Mouse (Mus musculus) ovary, postnatal 10 days (tissue): ENCODE measurements around the gene Adgrf3.
"Not testable (repeated sequence)": the region's sequence is repeated elsewhere in the genome, so short reads cannot be mapped to it uniquely, and the experiment has no call there.

Experiments
- DNase-seq: peaks from one replicate; pipeline ENCODE4 v3.0.0; 2022; ENCODE audit warnings: low spot score

The Adgrf3 gene

GRCm38 (mm10) chr5:30205493-30205892 is at the start of gene Adgrf3:
TSS of gene Adgrf3 (minus strand) at chr5:30205722.
- DNase-seq, result no peak

GRCm38 (mm10) chr5:30247666-30248065 is 42.1 kb upstream of the Adgrf3 start:
- no peak for DNase-seq

DNA sequence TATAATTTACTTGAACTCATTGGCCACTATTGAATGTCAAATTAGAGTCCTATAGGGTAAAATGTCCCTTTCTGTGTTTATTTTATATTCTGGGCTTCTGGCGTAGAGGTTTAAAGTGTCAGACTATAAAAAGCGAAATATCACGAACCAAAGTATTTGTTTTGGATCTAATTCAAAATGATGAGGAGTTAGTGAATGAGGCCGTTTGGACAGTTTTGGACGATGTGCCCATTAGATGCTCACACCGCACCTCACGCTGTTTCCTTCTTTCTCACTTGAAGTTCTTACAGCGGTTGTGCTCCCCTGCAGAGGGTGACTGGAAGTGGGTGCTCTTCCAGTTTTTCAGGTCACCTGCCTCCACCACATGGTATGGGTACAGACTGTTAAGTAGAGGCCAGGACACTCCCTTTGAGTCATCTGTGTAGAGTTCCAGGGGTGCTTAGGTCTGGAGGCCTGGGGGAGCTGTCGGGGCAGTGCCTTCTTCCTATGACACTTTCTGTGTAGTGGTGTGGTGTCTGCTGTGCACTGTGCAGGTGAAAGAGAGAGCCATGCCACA is 40.4 kb upstream of the Adgrf3 start:
- no peak for DNase-seq

- DNase-seq, result no peak
These were observed 38.2 kb upstream of the Adgrf3 start for GRCm38 (mm10) chr5:30243741-30244140.

DNA sequence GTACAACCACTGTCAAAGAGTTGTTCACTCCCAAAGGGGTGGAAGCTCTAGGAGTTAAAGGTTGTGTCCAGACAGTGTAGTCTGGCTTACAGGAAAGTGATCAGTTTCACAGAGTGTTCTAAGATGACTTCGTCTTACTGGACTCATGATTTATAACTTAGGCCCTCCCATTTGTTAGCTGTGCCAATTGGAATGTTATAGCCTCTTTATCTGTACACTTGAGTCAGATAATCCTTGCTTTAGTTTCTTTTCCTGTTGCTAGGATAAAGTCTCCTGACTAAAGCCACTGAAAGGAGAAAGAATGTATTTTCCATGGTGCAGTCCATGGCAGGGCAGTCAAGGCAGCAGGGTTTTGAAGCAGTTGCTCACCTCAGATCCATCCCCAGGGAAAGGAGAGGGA is 36.9 kb upstream of the Adgrf3 start:
- DNase-seq, result no peak

GRCm38 (mm10) chr5:30240552-30240951 is 35.0 kb upstream of the Adgrf3 start:
- DNase-seq, result no peak

- no peak for DNase-seq
These were observed 33.0 kb upstream of the Adgrf3 start for GRCm38 (mm10) chr5:30238533-30238932.

DNA sequence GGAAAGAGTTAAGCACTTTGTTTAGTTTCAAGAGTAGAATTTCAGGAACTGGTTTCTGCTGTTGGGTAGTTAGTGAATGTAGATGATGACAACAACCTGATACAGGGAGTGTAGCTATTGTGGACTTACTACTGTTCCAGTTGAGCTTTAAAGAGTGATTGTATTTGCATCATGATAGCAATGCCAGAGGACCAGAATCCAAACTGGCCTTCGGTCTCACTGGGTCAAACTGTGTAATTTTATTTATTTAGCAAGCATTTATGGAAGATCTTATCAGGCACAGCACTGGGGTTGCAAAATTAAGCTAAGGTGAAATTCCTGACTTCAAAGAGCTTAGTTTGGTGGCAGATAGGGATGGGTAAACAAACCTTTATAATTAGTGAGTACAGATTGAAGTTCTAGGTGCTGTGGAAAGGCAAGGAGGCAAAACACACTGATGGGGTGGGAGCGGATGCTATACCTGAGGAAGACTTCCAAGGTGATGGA is 30.2 kb upstream of the Adgrf3 start:
- no peak for DNase-seq

DNA sequence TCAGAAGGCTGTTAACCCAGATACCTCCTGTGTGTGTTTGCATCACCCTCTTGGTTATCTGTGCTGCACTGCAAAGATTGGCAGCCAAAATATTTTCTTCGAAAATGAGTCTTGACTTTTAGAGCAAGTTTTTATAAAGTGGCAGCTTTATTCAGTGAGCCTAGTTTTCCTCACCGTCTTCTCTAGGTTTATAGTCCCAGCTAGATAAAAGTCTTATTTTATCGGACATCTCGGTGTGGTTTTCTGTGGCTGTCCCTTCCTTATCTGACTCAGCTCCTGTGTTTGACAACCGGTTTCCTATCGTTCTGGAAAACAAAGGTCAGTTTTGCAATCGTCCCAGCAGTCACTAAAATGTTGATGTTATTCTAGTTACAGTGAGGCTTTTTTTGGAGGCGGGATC is 28.5 kb upstream of the Adgrf3 start:
- no peak for DNase-seq

- DNase-seq, result peak; percentile 8
These were observed 27.5 kb upstream of the Adgrf3 start for GRCm38 (mm10) chr5:30233042-30233441.

GRCm38 (mm10) chr5:30232271-30232971 is 26.9 kb upstream of the Adgrf3 start, which contains the start of gene Selenoi:
TSS of gene Selenoi (plus strand) at chr5:30232581.
- DNase-seq, result peak; percentile 90

GRCm38 (mm10) chr5:30231891-30232270 is 26.4 kb upstream of the Adgrf3 start:
- DNase-seq, result no peak

DNA sequence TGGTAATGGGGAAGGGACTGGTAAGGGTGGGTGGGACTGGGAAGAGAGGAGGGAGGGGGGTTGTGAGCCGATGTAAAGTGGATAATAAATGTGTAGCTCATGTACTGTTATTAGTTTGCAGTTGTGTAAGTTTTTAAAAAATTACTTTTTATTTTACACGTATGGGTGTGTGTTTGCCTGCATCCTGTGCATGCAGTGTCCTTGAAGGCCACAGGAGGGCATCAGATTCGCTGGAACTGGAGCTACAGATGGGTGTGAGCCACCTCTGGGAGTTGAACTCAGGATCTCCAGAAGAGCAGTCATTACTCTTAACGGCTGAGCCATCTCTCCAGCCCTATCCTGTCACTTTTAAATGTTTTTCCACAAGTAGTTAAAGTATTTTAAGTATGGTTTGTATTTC is 25.4 kb upstream of the Adgrf3 start:
- no peak for DNase-seq

- DNase-seq, result no peak
These were observed 17.2 kb upstream of the Adgrf3 start for GRCm38 (mm10) chr5:30222681-30223080.

DNA sequence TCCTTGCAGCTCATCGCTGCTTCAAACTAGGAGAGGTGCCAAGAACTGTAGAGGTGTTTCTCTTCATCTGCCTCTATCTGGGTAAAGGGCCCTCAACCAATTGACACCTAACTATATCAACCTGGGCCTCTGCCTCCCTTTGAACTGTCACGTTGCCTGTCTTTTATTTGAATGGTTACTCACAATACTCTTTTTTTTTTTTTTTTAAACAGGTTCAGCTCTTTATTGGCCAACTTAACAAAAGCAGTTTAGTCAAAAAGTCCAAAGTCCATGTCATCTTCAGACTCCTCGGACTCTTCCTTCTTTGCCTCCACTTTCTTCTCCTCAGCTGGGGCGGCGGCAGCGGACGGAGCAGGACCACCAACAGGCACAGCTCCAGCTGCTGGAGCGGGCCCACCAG is 15.1 kb upstream of the Adgrf3 start:
- DNase-seq, result no peak

- no peak for DNase-seq
These were observed 14.2 kb upstream of the Adgrf3 start for GRCm38 (mm10) chr5:30219715-30220114.

DNA sequence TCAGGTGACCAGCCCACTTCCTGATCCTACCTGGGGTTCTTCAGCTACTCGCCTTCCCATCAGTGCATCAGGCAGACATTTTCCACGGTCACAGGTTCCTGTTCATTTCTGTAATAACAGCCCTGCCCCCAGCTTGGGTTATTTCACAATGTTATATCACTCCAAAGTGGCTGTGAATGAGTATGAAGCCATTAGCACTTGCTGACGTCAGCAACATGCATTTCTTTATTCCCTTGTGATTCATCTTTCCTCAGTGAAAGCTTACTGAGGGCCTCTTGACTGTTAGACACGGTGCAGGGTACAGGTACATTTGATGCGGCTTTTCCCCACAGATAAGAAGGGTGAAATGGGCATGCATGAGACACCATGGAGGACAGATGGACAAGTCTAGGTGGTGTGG is 10.4 kb upstream of the Adgrf3 start:
- no peak for DNase-seq

DNA sequence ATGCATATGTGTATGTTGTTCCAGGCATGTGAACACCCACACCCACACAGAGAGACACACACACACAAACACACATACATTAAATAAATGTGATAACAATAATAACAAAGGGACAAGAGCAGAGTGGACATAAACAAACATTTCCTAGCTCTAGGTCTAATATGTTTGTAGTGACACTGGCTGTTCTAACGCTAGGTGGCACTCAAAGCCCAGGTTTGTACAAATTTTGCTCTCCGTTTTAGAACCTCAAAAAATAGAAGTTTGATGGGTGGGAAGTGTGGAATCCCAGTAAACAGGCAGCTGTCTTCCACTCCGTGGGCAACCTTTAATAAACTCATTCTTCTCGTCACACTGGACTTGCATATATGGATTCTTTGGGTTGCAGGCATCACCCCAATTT is 9.4 kb upstream of the Adgrf3 start:
- no peak for DNase-seq

GRCm38 (mm10) chr5:30210758-30211157 is 5.2 kb upstream of the Adgrf3 start:
- not testable (repeated sequence) for DNase-seq

- DNase-seq, result no peak
These were observed 1.8 kb upstream of the Adgrf3 start for GRCm38 (mm10) chr5:30207276-30207675.

GRCm38 (mm10) chr5:30205034-30205433 is 488 bp downstream of the Adgrf3 start:
- DNase-seq, result no peak

GRCm38 (mm10) chr5:30204441-30204840 is 1.1 kb downstream of the Adgrf3 start:
- DNase-seq, result no peak

DNA sequence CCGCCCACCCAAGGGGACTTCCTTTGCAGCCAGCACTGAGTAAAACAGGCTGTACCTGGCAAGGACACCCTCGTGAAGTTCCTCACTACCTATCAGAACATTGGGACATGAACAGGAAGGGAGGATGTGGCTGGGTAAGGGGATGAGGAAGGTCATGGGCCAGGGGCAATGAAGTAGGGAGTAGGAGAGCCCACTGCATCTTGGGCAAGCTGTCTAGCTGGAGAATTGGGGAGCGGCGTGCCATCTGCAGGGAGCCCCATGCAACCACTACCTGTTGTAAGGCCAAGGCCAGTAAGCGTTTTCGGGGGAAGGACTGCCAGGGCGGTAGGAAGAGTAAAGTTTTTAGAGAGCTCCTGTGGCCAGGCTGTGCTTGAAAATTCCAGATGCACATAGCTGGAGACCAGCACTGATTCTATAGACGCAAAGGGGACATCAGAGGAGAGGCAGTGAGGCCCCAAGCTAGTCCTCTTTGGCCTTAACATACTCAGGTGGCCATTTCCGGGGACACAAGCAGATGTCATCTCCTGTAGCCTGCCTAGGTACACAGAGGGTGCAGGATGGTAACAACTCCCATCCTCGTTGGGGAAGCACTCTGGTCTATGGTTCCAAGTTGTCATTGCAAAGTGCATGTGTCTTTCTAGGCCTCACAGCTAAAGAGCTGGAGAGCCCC is 2.2 kb downstream of the Adgrf3 start:
- DNase-seq, result no peak
